Mouse (Mus musculus) activated CD4-positive, CD25-positive, alpha-beta regulatory T cell, adult 4 months (primary cell): ENCODE results near the gene Esr1. TPM values are rescaled to one million over a fixed set of nuclear protein-coding genes. Genes with fewer than 3 reads are reported as not detected.

ENCODE experiments used
- ATAC-seq: one replicate; pipeline ENCODE4 v1.8.0; 2017
- polyA plus RNA-seq, 2 experiments: library from polyadenylated mRNA; unstranded; fragments of 100-300 nt; shearing (Covaris generic); gene quantifications; one replicate each; pipeline ENCODE4 v1.2.1; 2017

The Esr1 gene
- polyA plus RNA-seq, 2 experiments from 2014 or later: 0.68 to 7.2 TPM

GRCm38 (mm10) chr10:4620596-4621504, 9.5 kb downstream of the Esr1 start:
- peak; percentile 23 for ATAC-seq

GRCm38 (mm10) chr10:4621505-4621815, 10.1 kb downstream of the Esr1 start:
- no peak for ATAC-seq

DNA sequence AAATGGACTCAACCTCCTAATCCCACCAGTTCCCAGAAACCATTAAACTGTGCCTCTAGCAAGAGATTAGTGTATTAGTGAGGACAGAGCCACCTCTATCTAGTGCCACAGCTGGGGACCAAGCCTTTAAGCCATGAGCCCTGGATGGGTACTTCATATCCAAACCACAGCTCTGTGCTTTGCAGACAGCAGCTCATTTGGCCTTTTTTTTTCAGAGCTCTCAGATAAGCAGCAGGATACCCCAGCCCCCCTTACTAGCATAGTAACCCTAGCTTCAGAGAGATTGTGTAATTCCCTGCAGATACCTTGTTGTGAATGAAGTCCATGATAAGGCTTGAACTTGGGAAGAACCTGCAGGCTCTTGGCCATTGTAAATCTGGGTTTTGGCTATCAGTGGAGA, 11.9 kb downstream of the Esr1 start:
- no peak for ATAC-seq

GRCm38 (mm10) chr10:4624581-4624980, 13.2 kb downstream of the Esr1 start:
- no peak for ATAC-seq

- no peak for ATAC-seq
Observed at GRCm38 (mm10) chr10:4625300-4625699, 13.9 kb downstream of the Esr1 start.

GRCm38 (mm10) chr10:4626432-4626831, 15.0 kb downstream of the Esr1 start:
- ATAC-seq: no peak

GRCm38 (mm10) chr10:4626996-4627395, 15.6 kb downstream of the Esr1 start:
- no peak for ATAC-seq

GRCm38 (mm10) chr10:4627415-4627814, 16.0 kb downstream of the Esr1 start:
- no peak for ATAC-seq

GRCm38 (mm10) chr10:4629314-4629713, 17.9 kb downstream of the Esr1 start:
- ATAC-seq: no peak

DNA sequence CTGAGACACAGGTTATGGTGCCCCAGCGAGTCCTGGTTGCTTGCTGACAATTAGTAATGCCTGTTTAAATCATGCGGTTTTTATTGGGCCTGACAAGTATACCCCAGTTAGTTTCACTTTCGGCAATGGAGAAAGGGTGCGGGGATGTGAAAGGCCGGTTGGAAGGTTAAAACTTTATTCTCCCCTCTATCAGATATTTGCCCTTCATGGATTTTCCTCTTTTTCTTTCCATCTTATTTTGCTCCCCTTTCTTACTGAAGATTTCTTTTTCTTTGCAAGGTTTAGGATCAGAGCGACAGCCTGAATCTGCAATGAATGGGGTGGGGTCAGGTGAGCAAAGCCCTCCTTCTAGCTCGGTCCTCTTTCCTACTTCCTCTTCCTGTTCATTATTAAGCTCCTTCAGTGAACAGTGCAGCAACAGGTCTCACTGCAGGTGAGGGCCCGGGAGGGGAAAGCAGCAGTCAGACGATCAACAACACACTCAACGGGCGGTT, 20.9 kb downstream of the Esr1 start:
- ATAC-seq: peak; percentile 89

GRCm38 (mm10) chr10:4633287-4634030, 22.1 kb downstream of the Esr1 start:
- ATAC-seq: no peak

- no peak for ATAC-seq
Observed at GRCm38 (mm10) chr10:4635740-4636139, 24.3 kb downstream of the Esr1 start.

- ATAC-seq: no peak
Observed at GRCm38 (mm10) chr10:4646074-4646473, 34.7 kb downstream of the Esr1 start.

- no peak for ATAC-seq
Observed at GRCm38 (mm10) chr10:4646851-4647250, 35.5 kb downstream of the Esr1 start.

- ATAC-seq: no peak
Observed at GRCm38 (mm10) chr10:4665380-4665779, 54.0 kb downstream of the Esr1 start.

DNA sequence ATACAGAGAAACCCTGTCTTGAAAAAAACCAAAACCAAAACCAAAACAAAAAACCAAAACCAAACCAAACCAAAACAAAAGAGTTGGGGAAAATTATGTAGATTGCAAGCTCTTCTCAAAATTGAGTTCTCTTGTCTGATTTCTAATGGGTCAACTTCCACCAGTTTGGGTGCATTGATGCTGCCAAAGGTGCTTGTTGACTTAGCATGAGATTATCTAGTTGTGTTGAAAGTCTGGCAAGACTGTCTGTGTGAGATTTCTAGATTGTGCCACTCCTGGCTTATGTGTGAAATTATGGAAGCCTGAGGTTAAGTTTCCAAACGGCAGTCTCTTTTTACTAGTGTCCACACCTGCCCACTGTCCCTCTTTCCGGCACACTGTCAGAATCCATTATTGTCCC, 55.6 kb downstream of the Esr1 start:
- ATAC-seq: no peak

GRCm38 (mm10) chr10:4670053-4670452, 58.7 kb downstream of the Esr1 start:
- ATAC-seq: no peak

GRCm38 (mm10) chr10:4671876-4672275, 60.5 kb downstream of the Esr1 start:
- ATAC-seq: no peak

DNA sequence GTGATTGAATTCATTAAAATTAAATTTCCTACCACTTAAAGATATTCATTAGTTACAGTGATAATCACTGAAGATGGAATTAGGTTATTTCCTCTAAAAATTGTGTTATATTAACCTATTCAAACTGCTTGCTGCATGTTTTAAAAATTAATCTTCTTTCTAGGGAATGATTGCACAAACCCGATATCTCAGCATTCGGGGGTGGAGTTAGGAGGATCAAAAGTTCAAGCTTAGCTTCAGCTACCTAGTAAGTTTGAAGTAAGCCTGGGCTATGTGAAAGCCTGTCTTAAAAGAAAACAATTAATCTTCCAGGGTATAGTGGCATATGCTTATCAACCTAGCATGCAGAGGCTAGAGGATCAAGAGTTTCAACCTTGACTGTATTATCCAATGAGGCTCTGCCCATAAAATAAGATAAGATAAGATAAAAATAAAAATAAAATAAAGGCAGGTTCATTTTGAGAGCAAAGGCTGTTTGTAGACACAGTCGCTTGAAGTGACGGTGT, 62.0 kb downstream of the Esr1 start:
- ATAC-seq: no peak

DNA sequence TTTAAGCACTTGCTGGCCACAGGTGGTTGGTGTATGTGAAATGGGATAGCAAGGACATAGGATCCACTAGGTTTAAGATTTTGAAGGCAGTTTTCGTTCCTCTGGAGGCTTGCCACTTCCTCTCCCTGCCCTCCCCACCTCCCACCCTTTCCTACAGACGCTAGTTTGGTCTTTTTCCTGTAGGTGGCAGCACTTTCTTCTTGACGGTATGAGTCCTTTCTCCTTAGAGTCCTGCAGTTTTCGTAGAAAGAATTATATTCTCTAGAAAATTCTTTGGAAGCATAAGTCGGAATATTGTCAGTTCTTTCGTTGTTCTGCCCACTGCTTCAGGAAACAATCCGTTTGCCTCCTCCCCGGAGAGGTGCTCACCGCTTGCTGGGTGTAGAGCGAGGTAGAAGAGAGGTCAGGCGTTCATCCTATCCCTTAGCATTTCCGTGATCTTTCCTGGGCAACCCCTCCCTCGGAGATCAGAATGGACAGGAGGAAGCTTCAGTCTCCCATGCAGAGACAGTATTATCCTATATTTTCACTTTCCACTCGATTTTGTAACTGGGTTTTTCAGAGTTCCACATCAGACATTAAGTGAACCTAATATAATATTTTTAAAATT, 63.7 kb downstream of the Esr1 start:
- ATAC-seq: peak; percentile 49

GRCm38 (mm10) chr10:4683106-4683505, 71.7 kb downstream of the Esr1 start:
- ATAC-seq: no peak

GRCm38 (mm10) chr10:4683711-4684265, 72.4 kb downstream of the Esr1 start:
- no peak for ATAC-seq

GRCm38 (mm10) chr10:4694336-4694865, 83.0 kb downstream of the Esr1 start:
- no peak for ATAC-seq
